Mouse (Mus musculus): ENCODE measurements around the gene Hmgxb4. TPM values are rescaled to one million over a fixed set of nuclear protein-coding genes. Genes with fewer than 3 reads are reported as not detected.

Hmgxb4 gene
- polyA plus RNA-seq, 1 experiment from 2014 or later: 37.7 TPM

DNA sequence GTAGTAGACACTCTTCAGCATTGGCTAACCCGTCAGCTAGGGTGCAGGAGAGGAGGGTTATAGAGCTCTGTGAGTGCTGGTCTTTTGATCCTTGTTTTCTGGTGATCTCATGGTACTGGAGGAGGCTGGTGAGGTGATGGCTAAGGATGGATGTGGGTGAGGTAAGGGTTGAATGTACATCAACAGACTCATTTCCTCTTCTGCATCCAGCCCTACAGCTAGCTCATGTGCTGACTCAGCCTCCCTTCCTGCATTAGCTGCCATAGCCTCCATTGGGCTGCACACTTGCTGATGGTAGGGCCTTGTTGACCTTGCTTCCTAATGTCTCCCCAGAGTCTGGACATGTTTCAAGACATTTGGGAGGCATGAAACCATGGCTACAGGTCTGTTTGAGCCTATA is 49.8 kb downstream of the Hmgxb4 start:
- Histone ChIP-seq H3K27ac (replicated peaks; ENCODE audit: low read depth, low read length) (no peak overlapping the region), H3K9ac (ENCODE audit: low read depth, low read length) (no peak overlapping the region), H3K27me3 (replicated peaks; ENCODE audit: control insufficient read depth, insufficient read depth, low read length) (no peaks in the 10 kb centered on the region), H3K36me3 (ENCODE audit: control insufficient read depth, insufficient read depth, low read length) (no peaks in the 10 kb centered on the region), H3K9me3 (ENCODE audit: control insufficient read depth, low read length) (no peaks in the 10 kb centered on the region), H3K4me3 (ENCODE audit: low read depth, low read length) (no peak overlapping the region), H3K4me1 (ENCODE audit: control insufficient read depth, insufficient read depth, low read length) (no peaks in the 10 kb centered on the region), H3K4me2 (ENCODE audit: low read depth, low read length) (no peak overlapping the region)
- 80% methylated on average over 1 of the region's 1 CpGs for WGBS
- no peak for ATAC-seq (ENCODE audit: low read depth)
- no peak for DNase-seq (ENCODE audit: low spot score)

DNA sequence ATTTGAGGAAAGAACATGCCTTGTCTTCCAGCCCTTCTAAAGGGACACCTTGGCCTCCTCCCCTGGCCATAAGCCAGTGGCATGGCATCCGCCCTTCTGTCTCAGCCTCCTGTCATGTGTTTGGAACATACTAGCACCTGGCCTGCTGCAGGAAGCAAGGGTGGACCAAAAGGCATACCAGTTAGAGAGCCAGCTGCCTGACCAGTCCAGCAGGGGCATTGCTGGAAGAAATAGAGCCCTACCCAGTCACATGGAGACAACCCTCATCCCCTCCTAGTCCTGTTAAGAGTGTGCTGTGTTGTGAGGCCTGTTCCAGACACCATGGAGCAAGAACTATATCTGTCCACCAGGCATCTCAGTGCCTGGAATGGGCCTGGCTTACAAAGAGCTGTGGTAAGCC is 53.1 kb downstream of the Hmgxb4 start:
- Histone ChIP-seq H3K36me3 (ENCODE audit: control insufficient read depth, insufficient read depth, low read length) (peaks cover 6% of the 10 kb centered on the region; the same call in 1 of the 2 replicates), H3K4me2 (ENCODE audit: low read depth, low read length) (no peak overlapping the region), H3K4me1 (ENCODE audit: control insufficient read depth, insufficient read depth, low read length) (no peaks in the 10 kb centered on the region), H3K9me3 (ENCODE audit: control insufficient read depth, low read length) (no peaks in the 10 kb centered on the region), H3K4me3 (ENCODE audit: low read depth, low read length) (no peak overlapping the region), H3K27ac (replicated peaks; ENCODE audit: low read depth, low read length) (no peak overlapping the region), H3K9ac (ENCODE audit: low read depth, low read length) (no peak overlapping the region), H3K27me3 (replicated peaks; ENCODE audit: control insufficient read depth, insufficient read depth, low read length) (no peaks in the 10 kb centered on the region)
- WGBS: 86% methylated on average over 1 of the region's 1 CpGs
- DNase-seq (ENCODE audit: low spot score): no peak
- ATAC-seq (ENCODE audit: low read depth): no peak

- Histone ChIP-seq H3K4me2 (ENCODE audit: low read depth, low read length) (no peak overlapping the region), H3K27me3 (replicated peaks; ENCODE audit: control insufficient read depth, insufficient read depth, low read length) (no peaks in the 10 kb centered on the region), H3K9me3 (ENCODE audit: control insufficient read depth, low read length) (no peaks in the 10 kb centered on the region), H3K4me1 (ENCODE audit: control insufficient read depth, insufficient read depth, low read length) (no peaks in the 10 kb centered on the region), H3K9ac (ENCODE audit: low read depth, low read length) (no peak overlapping the region), H3K27ac (replicated peaks; ENCODE audit: low read depth, low read length) (no peak overlapping the region), H3K36me3 (ENCODE audit: control insufficient read depth, insufficient read depth, low read length) (peaks cover 9% of the 10 kb centered on the region; the same call in 1 of the 2 replicates), H3K4me3 (ENCODE audit: low read depth, low read length) (no peak overlapping the region)
- no peak for ATAC-seq (ENCODE audit: low read depth)
- no peak for DNase-seq (ENCODE audit: low spot score)
- WGBS: 85% methylated on average over 3 of the region's 3 CpGs
These were observed 54.6 kb downstream of the Hmgxb4 start for GRCm38 (mm10) chr8:75047784-75048183.

DNA sequence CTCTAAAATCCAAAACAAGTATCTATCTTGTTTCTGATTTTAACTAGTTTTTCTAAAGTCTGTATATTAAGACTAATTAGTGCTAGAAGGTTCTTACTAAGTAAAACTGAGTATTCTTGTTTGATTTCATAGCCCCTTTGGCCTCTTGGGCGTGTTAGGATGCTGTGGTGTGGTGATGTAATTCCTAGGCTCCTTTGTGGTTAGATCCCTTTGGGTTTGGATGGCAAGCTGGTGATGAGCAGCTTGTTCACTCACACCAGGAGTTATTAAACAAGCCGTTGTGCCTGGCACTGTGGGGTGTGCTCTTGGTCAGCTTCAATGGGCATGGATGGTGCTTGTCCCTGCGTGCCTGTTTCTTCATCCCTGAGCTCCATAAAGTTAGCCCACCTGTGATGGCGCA is 60.2 kb downstream of the Hmgxb4 start:
- Histone ChIP-seq H3K4me1 (ENCODE audit: control insufficient read depth, insufficient read depth, low read length) (no peaks in the 10 kb centered on the region), H3K27me3 (replicated peaks; ENCODE audit: control insufficient read depth, insufficient read depth, low read length) (no peaks in the 10 kb centered on the region), H3K9me3 (ENCODE audit: control insufficient read depth, low read length) (no peaks in the 10 kb centered on the region), H3K4me3 (ENCODE audit: low read depth, low read length) (no peak overlapping the region), H3K27ac (replicated peaks; ENCODE audit: low read depth, low read length) (no peak overlapping the region), H3K4me2 (ENCODE audit: low read depth, low read length) (no peak overlapping the region), H3K36me3 (ENCODE audit: control insufficient read depth, insufficient read depth, low read length) (peaks cover 21% of the 10 kb centered on the region; the same call in 1 of the 2 replicates), H3K9ac (ENCODE audit: low read depth, low read length) (no peak overlapping the region)
- no peak for DNase-seq (ENCODE audit: low spot score)
- 0 out of 2 replicates have a peak, but pooled peaks have one; percentile 17 for ATAC-seq (ENCODE audit: low read depth)
- 87% methylated on average over 4 of the region's 4 CpGs for WGBS

- H3K27ac ChIP-seq (replicated peaks; ENCODE audit: low read depth, low read length): no peak overlapping the region
- H3K4me1 ChIP-seq (ENCODE audit: control insufficient read depth, insufficient read depth, low read length): no peaks in the 10 kb centered on the region
- H3K4me2 ChIP-seq (ENCODE audit: low read depth, low read length): no peak overlapping the region
- ATAC-seq (ENCODE audit: low read depth) (no peak), DNase-seq (ENCODE audit: low spot score) (no peak)
- H3K4me3 ChIP-seq (ENCODE audit: low read depth, low read length): no peak overlapping the region
- 88% methylated on average over 2 of the region's 2 CpGs for WGBS
- no peak overlapping the region for H3K9ac ChIP-seq (ENCODE audit: low read depth, low read length)
- 0 out of 2 replicates have a peak, but pooled peaks cover 18% of the 10 kb centered on the region for H3K36me3 ChIP-seq (ENCODE audit: control insufficient read depth, insufficient read depth, low read length)
- H3K9me3 ChIP-seq (ENCODE audit: control insufficient read depth, low read length): no peaks in the 10 kb centered on the region
- no peaks in the 10 kb centered on the region for H3K27me3 ChIP-seq (replicated peaks; ENCODE audit: control insufficient read depth, insufficient read depth, low read length)
These were observed 62.5 kb downstream of the Hmgxb4 start for GRCm38 (mm10) chr8:75055673-75056072.

DNA sequence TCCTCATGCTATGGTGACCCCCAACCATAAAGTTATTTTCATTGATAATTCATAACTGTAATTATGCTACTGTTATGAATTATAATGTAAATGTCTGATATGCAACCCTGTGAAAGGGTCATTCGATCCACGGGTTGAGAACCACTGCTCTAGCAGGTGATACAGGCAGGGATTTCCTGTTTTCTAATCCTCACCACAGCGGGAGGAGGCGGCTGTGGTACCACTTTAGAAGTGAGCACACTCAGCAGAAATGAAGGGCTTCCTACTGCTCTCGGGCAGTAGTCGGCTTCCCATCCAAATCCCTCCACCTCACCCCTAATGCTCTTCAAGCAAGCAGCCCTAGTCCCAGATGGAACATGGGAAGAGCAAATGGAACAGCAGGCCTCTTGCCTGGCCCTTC is 66.9 kb downstream of the Hmgxb4 start:
- Histone ChIP-seq H3K36me3 (ENCODE audit: control insufficient read depth, insufficient read depth, low read length) (peaks cover 18% of the 10 kb centered on the region), H3K4me3 (ENCODE audit: low read depth, low read length) (no peak overlapping the region), H3K4me2 (ENCODE audit: low read depth, low read length) (no peak overlapping the region), H3K27me3 (replicated peaks; ENCODE audit: control insufficient read depth, insufficient read depth, low read length) (no peaks in the 10 kb centered on the region), H3K9ac (ENCODE audit: low read depth, low read length) (no peak overlapping the region), H3K27ac (replicated peaks; ENCODE audit: low read depth, low read length) (no peak overlapping the region), H3K9me3 (ENCODE audit: control insufficient read depth, low read length) (no peaks in the 10 kb centered on the region), H3K4me1 (ENCODE audit: control insufficient read depth, insufficient read depth, low read length) (no peaks in the 10 kb centered on the region)
- no peak for ATAC-seq (ENCODE audit: low read depth)
- DNase-seq (ENCODE audit: low spot score): no peak
- WGBS: 68% methylated on average over 6 of the region's 6 CpGs

DNA sequence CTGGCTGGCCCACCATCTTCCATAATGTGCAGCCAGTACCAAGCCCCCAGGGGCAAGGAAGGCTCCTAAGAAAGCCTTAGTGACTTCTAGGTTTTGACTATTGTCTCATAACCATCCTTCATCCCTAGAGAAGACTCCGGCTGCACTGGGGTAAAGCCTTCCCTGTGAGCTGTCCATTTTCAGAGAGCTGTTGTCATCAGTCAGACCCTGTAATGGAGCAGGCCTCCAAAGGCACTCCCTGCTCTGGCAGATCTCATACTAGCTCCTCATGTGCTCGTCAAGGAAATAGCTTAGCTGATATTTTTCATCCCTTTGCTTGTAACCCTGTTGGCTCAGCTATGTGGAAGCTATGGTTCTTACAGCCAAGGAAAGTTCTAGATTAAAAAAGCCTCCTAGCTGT is 67.7 kb downstream of the Hmgxb4 start:
- Histone ChIP-seq H3K36me3 (ENCODE audit: control insufficient read depth, insufficient read depth, low read length) (peaks cover 25% of the 10 kb centered on the region), H3K27ac (replicated peaks; ENCODE audit: low read depth, low read length) (no peak overlapping the region), H3K4me3 (ENCODE audit: low read depth, low read length) (no peak overlapping the region), H3K4me2 (ENCODE audit: low read depth, low read length) (no peak overlapping the region), H3K9me3 (ENCODE audit: control insufficient read depth, low read length) (no peaks in the 10 kb centered on the region), H3K9ac (ENCODE audit: low read depth, low read length) (no peak overlapping the region), H3K4me1 (ENCODE audit: control insufficient read depth, insufficient read depth, low read length) (no peaks in the 10 kb centered on the region), H3K27me3 (replicated peaks; ENCODE audit: control insufficient read depth, insufficient read depth, low read length) (no peaks in the 10 kb centered on the region)
- WGBS: 84% methylated on average over 2 of the region's 2 CpGs
- DNase-seq (ENCODE audit: low spot score): no peak
- no peak for ATAC-seq (ENCODE audit: low read depth)

DNA sequence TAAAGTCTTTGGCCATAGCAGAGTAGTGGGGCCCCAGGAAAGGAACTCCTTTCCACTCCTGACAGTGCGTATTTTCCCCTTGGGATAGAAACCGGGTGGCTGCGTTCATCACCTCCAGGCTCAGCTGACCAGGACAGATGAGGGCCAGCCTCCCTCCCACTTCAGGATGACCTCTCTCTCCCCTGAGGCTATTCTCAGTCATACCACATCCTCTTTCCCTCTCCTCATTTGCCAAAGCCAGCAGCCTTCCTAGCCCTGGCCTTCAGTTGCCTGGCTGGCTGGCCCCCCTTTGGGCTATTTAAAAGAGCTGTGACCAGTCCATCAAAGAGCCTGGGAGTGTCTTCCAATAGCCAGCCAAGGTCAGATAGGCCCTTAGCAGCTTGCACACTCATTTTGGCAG is 70.1 kb downstream of the Hmgxb4 start:
- 55% methylated on average over 3 of the region's 3 CpGs for WGBS
- no peak for DNase-seq (ENCODE audit: low spot score)
- Histone ChIP-seq H3K9ac (ENCODE audit: low read depth, low read length) (no peak overlapping the region), H3K4me2 (ENCODE audit: low read depth, low read length) (no peak overlapping the region), H3K27ac (replicated peaks; ENCODE audit: low read depth, low read length) (no peak overlapping the region), H3K4me3 (ENCODE audit: low read depth, low read length) (no peak overlapping the region), H3K4me1 (ENCODE audit: control insufficient read depth, insufficient read depth, low read length) (no peaks in the 10 kb centered on the region), H3K9me3 (ENCODE audit: control insufficient read depth, low read length) (no peaks in the 10 kb centered on the region), H3K36me3 (ENCODE audit: control insufficient read depth, insufficient read depth, low read length) (peaks cover 25% of the 10 kb centered on the region), H3K27me3 (replicated peaks; ENCODE audit: control insufficient read depth, insufficient read depth, low read length) (no peaks in the 10 kb centered on the region)
- no peak for ATAC-seq (ENCODE audit: low read depth)

- Histone ChIP-seq H3K27me3 (replicated peaks; ENCODE audit: control insufficient read depth, insufficient read depth, low read length) (no peaks in the 10 kb centered on the region), H3K36me3 (ENCODE audit: control insufficient read depth, insufficient read depth, low read length) (peaks cover 22% of the 10 kb centered on the region), H3K4me3 (ENCODE audit: low read depth, low read length) (no peak overlapping the region), H3K4me2 (ENCODE audit: low read depth, low read length) (no peak overlapping the region), H3K4me1 (ENCODE audit: control insufficient read depth, insufficient read depth, low read length) (no peaks in the 10 kb centered on the region), H3K27ac (replicated peaks; ENCODE audit: low read depth, low read length) (no peak overlapping the region), H3K9ac (ENCODE audit: low read depth, low read length) (no peak overlapping the region), H3K9me3 (ENCODE audit: control insufficient read depth, low read length) (no peaks in the 10 kb centered on the region)
- ATAC-seq (ENCODE audit: low read depth): no peak
- DNase-seq (ENCODE audit: low spot score): no peak
- 79% methylated on average over 3 of the region's 3 CpGs for WGBS
These were observed 71.6 kb downstream of the Hmgxb4 start for GRCm38 (mm10) chr8:75064790-75065189.
